Mouse (Mus musculus) liver, adult 2 months (tissue): ENCODE results near the gene Sort1. TPM values are rescaled to one million over a fixed set of nuclear protein-coding genes. Genes with fewer than 3 reads are reported as not detected.
"Not testable (repeated sequence)": the region's sequence is repeated elsewhere in the genome, so short reads cannot be mapped to it uniquely, and the experiment has no call there.

Experiments used
- DNase-seq: peaks from one replicate; pipeline ENCODE4 v3.0.0-alpha.2; 2011; ENCODE audit warnings: low read depth, low spot score; ENCODE audit errors: extremely low read depth
- H3K27ac ChIP-seq: fragments of 200-500 bp; replicated peaks from 2 replicates; pipeline ENCODE4 v1.5.1; 2012; ENCODE audit warnings: low read depth, mild to moderate bottlenecking, control low read depth, inconsistent platforms, low read length; ENCODE audit not compliant: insufficient read depth
- H3K27me3 ChIP-seq: fragments of 200-500 bp; 2 replicates; pipeline ENCODE4 v1.6.1; 2012; ENCODE audit warnings: mild to moderate bottlenecking, moderate library complexity, low read length, inconsistent platforms; ENCODE audit not compliant: control insufficient read depth, insufficient read depth
- H3K36me3 ChIP-seq: fragments of 200-500 bp; 2 replicates; pipeline ENCODE4 v1.6.1; 2012; ENCODE audit warnings: low read length, inconsistent platforms; ENCODE audit not compliant: control insufficient read depth, insufficient read depth
- H3K4me1 ChIP-seq: fragments of 200-500 bp; 2 replicates; pipeline ENCODE4 v1.6.1; 2011; ENCODE audit warnings: low read length; ENCODE audit not compliant: control insufficient read depth, insufficient read depth
- H3K4me3 ChIP-seq: fragments of 200-500 bp; 2 replicates; pipeline ENCODE4 v1.5.1; 2011; ENCODE audit warnings: low read depth, mild to moderate bottlenecking, control low read depth, low read length, moderate library complexity; ENCODE audit not compliant: insufficient read depth
- H3K79me2 ChIP-seq: fragments of 200-500 bp; 2 replicates; pipeline ENCODE4 v1.6.1; 2012; ENCODE audit warnings: inconsistent platforms, mild to moderate bottlenecking, low read length, moderate library complexity; ENCODE audit not compliant: control insufficient read depth, insufficient read depth
- H3K9ac ChIP-seq: fragments of 200-500 bp; 2 replicates; pipeline ENCODE4 v1.6.1; 2012; ENCODE audit warnings: low read depth, mild to moderate bottlenecking, control low read depth, inconsistent platforms, low read length
- CTCF ChIP-seq: fragments of 200-500 bp; IDR thresholded peaks from 2 replicates; pipeline ENCODE4 v1.5.1; 2011; ENCODE audit warnings: low read depth, low read length, control low read depth
- POLR2A ChIP-seq: fragments of 200-500 bp; IDR thresholded peaks from 2 replicates; pipeline ENCODE4 v1.6.1; 2011; ENCODE audit warnings: low read length, control low read depth; ENCODE audit not compliant: insufficient read depth; ENCODE audit errors: extremely low read depth
- WGBS: fragments of 180-500 bp; shearing (Covaris S2); methylation state at CpG from one replicate; pipeline ENCODE4 v1.1.7; 2018; 5-methylcytosine and 5-hydroxymethylcytosine counted together
- polyA plus RNA-seq: library from polyadenylated mRNA; depleted of rRNA; stranded (reverse); fragments of >200 nt; gene quantifications from 2 replicates; pipeline ENCODE4 v1.2.3, GENCODE M21; 2012; rRNA removed
- total RNA-seq: library from RNA; depleted of rRNA; stranded (reverse); fragments of >200 nt; gene quantifications from 2 replicates; pipeline ENCODE4 v1.2.3, GENCODE M21; 2014; rRNA removed

Sort1 gene
- 6.5 and 10.5 TPM in 2 replicates for total RNA-seq
- 5.1 and 8.3 TPM in 2 replicates for polyA plus RNA-seq

GRCm38 (mm10) chr3:108283781-108284601 lies at the start of gene Sort1:
TSS of gene Sort1 (plus strand) at chr3:108284082.
- H3K27me3 ChIP-seq: no peaks in the 10 kb centered on the region
- peak within 1 kb of the TSS; percentile 87 for H3K9ac ChIP-seq
- DNase-seq: no peak
- no peak for TF ChIP-seq CTCF
- TF ChIP-seq POLR2A: no peak
- H3K27ac ChIP-seq: no peak within 1 kb of the TSS
- H3K4me1 ChIP-seq: peaks cover 17% of the 10 kb centered on the region
- H3K36me3 ChIP-seq: peaks cover 2% of the 10 kb centered on the region; the same call in 1 of the 2 replicates
- WGBS: under 1% methylated on average over 106 of the region's 109 CpGs
- peaks cover 8% of the 10 kb centered on the region; the same call in 1 of the 2 replicates for H3K79me2 ChIP-seq
- H3K4me3 ChIP-seq: peak within 1 kb of the TSS; percentile 80

DNA sequence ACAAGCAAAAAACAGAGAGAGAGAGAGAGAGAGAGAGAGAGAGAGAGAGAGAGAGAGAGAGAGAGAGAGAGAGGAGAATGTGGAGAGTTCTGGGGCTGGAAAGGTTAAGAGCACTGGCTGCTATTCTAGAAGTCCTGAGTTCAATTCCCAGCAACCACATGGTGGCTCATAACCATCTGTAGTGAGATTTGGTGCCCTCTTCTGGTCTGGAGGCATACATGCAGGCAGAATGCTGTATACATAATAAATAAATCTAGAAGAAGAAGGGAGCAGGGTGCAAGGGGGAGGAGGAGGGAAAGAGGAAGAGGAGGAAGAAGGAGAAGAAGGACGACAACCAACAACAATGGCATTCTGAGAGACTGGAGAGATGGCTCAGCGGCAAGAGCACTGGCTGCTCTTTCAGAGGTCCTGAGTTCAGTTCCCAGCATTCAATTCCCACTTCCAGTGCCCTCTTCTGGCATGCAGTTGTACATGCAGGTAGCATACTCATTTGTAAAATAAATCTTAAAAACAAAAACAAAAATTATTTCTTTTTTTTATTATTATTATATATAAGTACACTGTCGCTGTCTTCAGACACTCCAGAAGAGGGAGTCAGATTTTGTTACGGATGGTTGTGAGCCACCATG lies 46.3 kb upstream of the Sort1 start:
- DNase-seq, H3K36me3 ChIP-seq, H3K27ac ChIP-seq, H3K4me1 ChIP-seq, H3K27me3 ChIP-seq, H3K4me3 ChIP-seq, H3K9ac ChIP-seq, H3K79me2 ChIP-seq: not testable (repeated sequence)
- TF ChIP-seq CTCF: 0 out of 2 replicates have a peak, but pooled peaks have one; percentile 6
- 85% methylated on average over 4 of the region's 4 CpGs for WGBS

GRCm38 (mm10) chr3:108241243-108241839 lies 42.5 kb upstream of the Sort1 start:
- TF ChIP-seq POLR2A (no peak), CTCF (no peak)
- no peak overlapping the region for H3K4me3 ChIP-seq
- DNase-seq: no peak
- no peaks in the 10 kb centered on the region for H3K4me1 ChIP-seq
- 90% methylated on average over 3 of the region's 3 CpGs for WGBS
- no peak overlapping the region for H3K9ac ChIP-seq
- H3K36me3 ChIP-seq: no peaks in the 10 kb centered on the region
- no peaks in the 10 kb centered on the region for H3K79me2 ChIP-seq
- no peaks in the 10 kb centered on the region for H3K27me3 ChIP-seq
- no peak overlapping the region for H3K27ac ChIP-seq

DNA sequence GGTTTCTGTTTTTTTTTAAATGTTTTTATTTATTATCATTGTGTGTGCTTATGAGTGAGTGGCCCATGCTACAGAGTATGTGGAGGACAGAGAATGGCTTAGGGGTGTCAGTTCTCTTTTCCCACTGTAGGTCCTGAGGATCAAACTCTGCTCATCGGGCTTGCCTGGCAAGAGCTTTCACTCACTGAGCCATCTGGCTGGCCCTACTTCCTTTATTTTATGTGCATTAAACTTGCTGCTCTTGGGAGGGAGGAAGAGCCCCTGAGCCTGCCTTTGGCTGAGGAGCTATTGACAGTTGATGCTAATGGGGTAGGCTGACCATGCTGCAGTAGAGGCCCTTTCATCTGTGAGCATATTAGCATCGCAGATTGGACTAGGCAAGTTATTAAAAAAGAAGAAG lies 37.0 kb upstream of the Sort1 start:
- Histone ChIP-seq H3K79me2 (no peaks in the 10 kb centered on the region), H3K27me3 (no peaks in the 10 kb centered on the region), H3K9ac (no peak overlapping the region), H3K4me1 (no peaks in the 10 kb centered on the region), H3K36me3 (no peaks in the 10 kb centered on the region), H3K27ac (no peak overlapping the region), H3K4me3 (no peak overlapping the region)
- no peak for DNase-seq
- 80% methylated on average over 2 of the region's 2 CpGs for WGBS
- TF ChIP-seq CTCF (no peak), POLR2A (no peak)

- Histone ChIP-seq H3K27me3 (no peaks in the 10 kb centered on the region), H3K27ac (peak within 1 kb of the TSS; percentile 49), H3K4me1 (peaks cover 7% of the 10 kb centered on the region), H3K79me2 (peaks cover 15% of the 10 kb centered on the region; the same call in 1 of the 2 replicates), H3K36me3 (peaks cover 3% of the 10 kb centered on the region), H3K9ac (peak within 1 kb of the TSS; percentile 92), H3K4me3 (peak within 1 kb of the TSS; percentile 97)
- TF ChIP-seq POLR2A (0 out of 2 replicates have a peak, but pooled peaks have one; percentile 34), CTCF (no peak)
- WGBS: under 1% methylated on average over 79 of the region's 79 CpGs
- peak; percentile 99 for DNase-seq
Measured at GRCm38 (mm10) chr3:108256719-108257637, 26.9 kb upstream of the Sort1 start, which contains the start of gene Psma5. TSS of gene Psma5 (plus strand) at chr3:108256926.
